Mouse (Mus musculus) brain, embryonic 14.5 days (tissue): ENCODE measurements around the gene Rhot2.

ENCODE experiments used
- CTCF ChIP-seq: fragments of 200-500 bp; IDR thresholded peaks from 2 replicates; pipeline ENCODE4 v1.5.1; 2012; ENCODE audit warnings: inconsistent platforms, mild to moderate bottlenecking, moderate library complexity, borderline replicate concordance; ENCODE audit not compliant: insufficient read depth, insufficient read length; ENCODE audit errors: extremely low read depth
- POLR2A ChIP-seq: fragments of 200-500 bp; IDR thresholded peaks from 2 replicates; pipeline ENCODE4 v1.6.1; 2012; ENCODE audit warnings: mild to moderate bottlenecking, inconsistent platforms, borderline replicate concordance; ENCODE audit not compliant: poor library complexity, insufficient read depth, insufficient read length, severe bottlenecking; ENCODE audit errors: extremely low read depth

GRCm38 (mm10) chr17:25843122-25843521, 1.5 kb downstream of the Rhot2 start:
- TF ChIP-seq CTCF (no peak), POLR2A (no peak)
